Mouse (Mus musculus) liver (tissue): ENCODE results near the gene Ace2.

Source experiments
- DNase-seq: peaks from one replicate; pipeline ENCODE4 v3.0.0-alpha.2; 2020; ENCODE audit warnings: mixed read lengths

The Ace2 gene

GRCm38 (mm10) chrX:164183844-164184243, 44.7 kb downstream of the Ace2 start:
- peak; percentile 32 for DNase-seq

GRCm38 (mm10) chrX:164189880-164190279, 50.7 kb downstream of the Ace2 start:
- DNase-seq, result no peak

DNA sequence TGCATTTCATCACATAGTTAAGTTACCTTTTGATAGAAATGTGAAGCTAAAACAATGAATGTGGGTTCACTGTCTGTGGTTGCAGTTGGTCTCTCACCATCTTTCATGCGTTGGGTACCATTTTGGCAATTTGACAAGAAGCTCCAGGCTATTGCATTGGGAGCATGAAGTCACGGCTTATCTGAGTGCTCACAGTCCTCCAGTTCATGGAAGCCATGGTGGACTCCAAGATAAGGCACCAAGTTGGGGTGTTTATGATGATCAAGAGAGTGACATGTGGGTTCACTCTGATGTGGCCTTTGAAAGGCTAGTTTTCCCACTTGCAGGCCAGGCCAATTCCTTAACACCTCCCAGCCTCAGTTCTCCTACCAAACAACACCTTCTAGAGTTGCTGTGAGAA, 58.5 kb downstream of the Ace2 start:
- DNase-seq, result peak; percentile 33

GRCm38 (mm10) chrX:164200547-164200946, 61.4 kb downstream of the Ace2 start:
- DNase-seq, result no peak

DNA sequence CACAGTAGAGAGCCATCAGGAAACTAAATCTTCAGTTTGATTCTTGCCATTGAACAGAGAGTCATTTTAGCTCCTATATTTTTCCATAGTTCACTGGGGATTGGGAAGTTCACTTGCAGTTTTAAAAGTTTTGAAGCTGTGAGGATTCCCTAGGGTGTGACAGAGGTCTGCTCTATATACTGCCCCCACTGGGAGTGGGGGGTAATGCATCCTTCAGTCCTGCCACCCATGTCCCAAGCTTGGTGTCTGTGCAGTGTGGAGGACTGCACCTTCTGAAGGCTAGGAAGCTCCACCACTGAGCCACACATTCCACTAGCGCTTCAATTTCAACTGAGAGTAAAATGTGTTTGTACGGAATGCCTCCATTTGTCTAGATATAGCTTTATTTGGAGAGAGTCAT, 82.9 kb downstream of the Ace2 start:
- peak; percentile 8 for DNase-seq

GRCm38 (mm10) chrX:164233380-164233779, 94.2 kb downstream of the Ace2 start:
- no peak for DNase-seq
